Mouse (Mus musculus): Measurements from ENCODE around the gene Opn1sw. TPM values are rescaled to one million over a fixed set of nuclear protein-coding genes. Genes with fewer than 3 reads are reported as not detected.

Gene Opn1sw
- polyA plus RNA-seq, 1 experiment from 2014 or later: 1.1 TPM

- Histone ChIP-seq H3K27ac (ENCODE audit: low read length) (peak overlapping the region; percentile 87), H3K4me2 (ENCODE audit: low read depth, low read length) (peak overlapping the region; percentile 67), H3K9ac (ENCODE audit: low read length) (peak overlapping the region; percentile 60; the same call in 1 of the 2 replicates), H3K9me3 (replicated peaks; ENCODE audit: control insufficient read depth, low read length) (no peaks in the 10 kb centered on the region), H3K27me3 (ENCODE audit: control insufficient read depth, insufficient read depth, low read length) (no peaks in the 10 kb centered on the region), H3K36me3 (ENCODE audit: control insufficient read depth, insufficient read depth, low read length) (no peaks in the 10 kb centered on the region), H3K4me1 (ENCODE audit: control insufficient read depth, insufficient read depth, low read length) (peaks cover 4% of the 10 kb centered on the region; the same call in 1 of the 2 replicates), H3K4me3 (replicated peaks; ENCODE audit: low read length) (peak overlapping the region; percentile 50)
- 5% methylated on average over 11 of the region's 11 CpGs for WGBS
- ATAC-seq (ENCODE audit: insufficient read depth, low FRiP score): peak; percentile 96
Observed at GRCm38 (mm10) chr6:29388606-29389080, 375 bp upstream of the Opn1sw start.

- H3K4me1 ChIP-seq (ENCODE audit: control insufficient read depth, insufficient read depth, low read length): no peaks in the 10 kb centered on the region; the same call in 1 of the 2 replicates
- no peak for ATAC-seq (ENCODE audit: insufficient read depth, low FRiP score)
- H3K36me3 ChIP-seq (ENCODE audit: control insufficient read depth, insufficient read depth, low read length): no peaks in the 10 kb centered on the region
- H3K27ac ChIP-seq (ENCODE audit: low read length): no peak overlapping the region
- no peak overlapping the region for H3K9ac ChIP-seq (ENCODE audit: low read length)
- WGBS: 54% methylated on average over 2 of the region's 2 CpGs
- H3K9me3 ChIP-seq (replicated peaks; ENCODE audit: control insufficient read depth, low read length): no peaks in the 10 kb centered on the region
- no peak overlapping the region for H3K4me2 ChIP-seq (ENCODE audit: low read depth, low read length)
- H3K27me3 ChIP-seq (ENCODE audit: control insufficient read depth, insufficient read depth, low read length): no peaks in the 10 kb centered on the region
- no peak overlapping the region for H3K4me3 ChIP-seq (replicated peaks; ENCODE audit: low read length)
Observed at GRCm38 (mm10) chr6:29382442-29382841, 5.8 kb downstream of the Opn1sw start.

- H3K4me3 ChIP-seq (replicated peaks; ENCODE audit: low read length): no peak overlapping the region
- H3K9ac ChIP-seq (ENCODE audit: low read length): no peak overlapping the region
- 90% methylated on average over 6 of the region's 6 CpGs for WGBS
- peaks cover 9% of the 10 kb centered on the region for H3K36me3 ChIP-seq (ENCODE audit: control insufficient read depth, insufficient read depth, low read length)
- no peak for ATAC-seq (ENCODE audit: insufficient read depth, low FRiP score)
- no peaks in the 10 kb centered on the region for H3K27me3 ChIP-seq (ENCODE audit: control insufficient read depth, insufficient read depth, low read length)
- H3K27ac ChIP-seq (ENCODE audit: low read length): no peak overlapping the region
- no peak overlapping the region for H3K4me2 ChIP-seq (ENCODE audit: low read depth, low read length)
- no peaks in the 10 kb centered on the region for H3K4me1 ChIP-seq (ENCODE audit: control insufficient read depth, insufficient read depth, low read length)
- no peaks in the 10 kb centered on the region for H3K9me3 ChIP-seq (replicated peaks; ENCODE audit: control insufficient read depth, low read length)
Observed at GRCm38 (mm10) chr6:29379954-29380353, 8.3 kb downstream of the Opn1sw start.

GRCm38 (mm10) chr6:29378678-29379077 lies 9.6 kb downstream of the Opn1sw start:
- Histone ChIP-seq H3K36me3 (ENCODE audit: control insufficient read depth, insufficient read depth, low read length) (peaks cover 19% of the 10 kb centered on the region), H3K4me3 (replicated peaks; ENCODE audit: low read length) (no peak overlapping the region), H3K9me3 (replicated peaks; ENCODE audit: control insufficient read depth, low read length) (no peaks in the 10 kb centered on the region), H3K9ac (ENCODE audit: low read length) (no peak overlapping the region), H3K27me3 (ENCODE audit: control insufficient read depth, insufficient read depth, low read length) (no peaks in the 10 kb centered on the region), H3K4me2 (ENCODE audit: low read depth, low read length) (no peak overlapping the region), H3K27ac (ENCODE audit: low read length) (no peak overlapping the region), H3K4me1 (ENCODE audit: control insufficient read depth, insufficient read depth, low read length) (no peaks in the 10 kb centered on the region)
- 90% methylated on average over 10 of the region's 10 CpGs for WGBS
- no peak for ATAC-seq (ENCODE audit: insufficient read depth, low FRiP score)

DNA sequence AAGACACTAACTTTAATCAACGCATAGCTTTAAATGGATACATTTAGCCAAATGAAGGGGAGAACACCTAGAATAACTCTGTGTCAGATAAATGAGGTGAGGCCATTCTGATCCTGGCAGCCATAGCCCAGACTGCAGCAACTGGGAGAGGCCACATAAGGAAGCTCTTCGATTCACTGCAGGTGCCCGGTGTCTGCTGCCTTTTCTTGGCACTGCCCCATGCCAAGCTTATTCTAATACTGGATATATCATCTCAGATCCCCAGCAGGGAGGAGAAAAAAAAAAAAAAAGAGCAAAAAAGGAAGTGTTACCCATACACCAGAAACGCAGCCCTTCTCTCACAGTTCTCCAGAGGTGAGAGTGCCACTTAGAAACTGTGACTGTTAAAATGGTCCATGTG lies 10.9 kb downstream of the Opn1sw start:
- Histone ChIP-seq H3K9ac (ENCODE audit: low read length) (no peak overlapping the region), H3K36me3 (ENCODE audit: control insufficient read depth, insufficient read depth, low read length) (peaks cover 23% of the 10 kb centered on the region), H3K4me3 (replicated peaks; ENCODE audit: low read length) (no peak overlapping the region), H3K27me3 (ENCODE audit: control insufficient read depth, insufficient read depth, low read length) (no peaks in the 10 kb centered on the region), H3K4me2 (ENCODE audit: low read depth, low read length) (no peak overlapping the region), H3K9me3 (replicated peaks; ENCODE audit: control insufficient read depth, low read length) (no peaks in the 10 kb centered on the region), H3K27ac (ENCODE audit: low read length) (no peak overlapping the region), H3K4me1 (ENCODE audit: control insufficient read depth, insufficient read depth, low read length) (no peaks in the 10 kb centered on the region)
- ATAC-seq (ENCODE audit: insufficient read depth, low FRiP score): no peak
- WGBS: 88% methylated on average over 4 of the region's 4 CpGs

GRCm38 (mm10) chr6:29365277-29365676 lies 23.0 kb downstream of the Opn1sw start:
- Histone ChIP-seq H3K4me1 (ENCODE audit: control insufficient read depth, insufficient read depth, low read length) (no peaks in the 10 kb centered on the region), H3K4me3 (replicated peaks; ENCODE audit: low read length) (no peak overlapping the region), H3K9ac (ENCODE audit: low read length) (no peak overlapping the region), H3K27ac (ENCODE audit: low read length) (no peak overlapping the region), H3K9me3 (replicated peaks; ENCODE audit: control insufficient read depth, low read length) (no peaks in the 10 kb centered on the region), H3K27me3 (ENCODE audit: control insufficient read depth, insufficient read depth, low read length) (no peaks in the 10 kb centered on the region), H3K4me2 (ENCODE audit: low read depth, low read length) (no peak overlapping the region), H3K36me3 (ENCODE audit: control insufficient read depth, insufficient read depth, low read length) (peaks cover 16% of the 10 kb centered on the region)
- ATAC-seq (ENCODE audit: insufficient read depth, low FRiP score): no peak
- WGBS: 91% methylated on average over 1 of the region's 1 CpGs

GRCm38 (mm10) chr6:29363129-29363515 lies 25.1 kb downstream of the Opn1sw start:
- Histone ChIP-seq H3K27ac (ENCODE audit: low read length) (peak overlapping the region; percentile 47; the same call in 1 of the 2 replicates), H3K4me2 (ENCODE audit: low read depth, low read length) (no peak overlapping the region), H3K9me3 (replicated peaks; ENCODE audit: control insufficient read depth, low read length) (no peaks in the 10 kb centered on the region), H3K36me3 (ENCODE audit: control insufficient read depth, insufficient read depth, low read length) (peaks cover 16% of the 10 kb centered on the region), H3K27me3 (ENCODE audit: control insufficient read depth, insufficient read depth, low read length) (no peaks in the 10 kb centered on the region), H3K4me3 (replicated peaks; ENCODE audit: low read length) (no peak overlapping the region), H3K9ac (ENCODE audit: low read length) (no peak overlapping the region), H3K4me1 (ENCODE audit: control insufficient read depth, insufficient read depth, low read length) (no peaks in the 10 kb centered on the region)
- no peak for ATAC-seq (ENCODE audit: insufficient read depth, low FRiP score)
- 87% methylated on average over 3 of the region's 3 CpGs for WGBS

GRCm38 (mm10) chr6:29362246-29363128 lies 25.8 kb downstream of the Opn1sw start:
- Histone ChIP-seq H3K9ac (ENCODE audit: low read length) (no peak overlapping the region), H3K36me3 (ENCODE audit: control insufficient read depth, insufficient read depth, low read length) (peaks cover 13% of the 10 kb centered on the region), H3K4me2 (ENCODE audit: low read depth, low read length) (no peak overlapping the region), H3K27me3 (ENCODE audit: control insufficient read depth, insufficient read depth, low read length) (no peaks in the 10 kb centered on the region), H3K27ac (ENCODE audit: low read length) (peak overlapping the region; percentile 47), H3K9me3 (replicated peaks; ENCODE audit: control insufficient read depth, low read length) (no peaks in the 10 kb centered on the region), H3K4me1 (ENCODE audit: control insufficient read depth, insufficient read depth, low read length) (no peaks in the 10 kb centered on the region), H3K4me3 (replicated peaks; ENCODE audit: low read length) (no peak overlapping the region)
- 61% methylated on average over 7 of the region's 7 CpGs for WGBS
- no peak for ATAC-seq (ENCODE audit: insufficient read depth, low FRiP score)

DNA sequence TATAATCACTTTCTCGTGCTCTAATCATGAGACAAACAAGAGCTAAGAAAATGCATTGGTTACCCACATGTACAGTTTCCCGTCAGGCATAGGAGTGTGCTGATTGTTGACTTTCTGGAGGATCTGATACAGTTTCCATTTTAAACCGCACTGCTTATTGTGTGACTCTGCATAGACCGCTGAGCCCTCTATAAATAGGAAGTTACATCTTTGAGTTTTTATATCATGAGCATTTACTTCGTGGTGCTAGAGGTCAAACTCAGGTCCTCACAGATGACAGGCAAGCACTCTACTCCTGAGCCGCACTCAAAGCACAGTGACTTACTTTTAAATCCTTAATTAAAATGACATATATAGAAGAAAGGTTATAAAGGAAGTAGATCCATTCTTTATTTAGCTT lies 28.1 kb downstream of the Opn1sw start:
- 75% methylated on average over 6 of the region's 6 CpGs for WGBS
- ATAC-seq (ENCODE audit: insufficient read depth, low FRiP score): no peak
- Histone ChIP-seq H3K9me3 (replicated peaks; ENCODE audit: control insufficient read depth, low read length) (no peaks in the 10 kb centered on the region), H3K4me3 (replicated peaks; ENCODE audit: low read length) (no peak overlapping the region), H3K4me2 (ENCODE audit: low read depth, low read length) (no peak overlapping the region), H3K9ac (ENCODE audit: low read length) (no peak overlapping the region), H3K27me3 (ENCODE audit: control insufficient read depth, insufficient read depth, low read length) (no peaks in the 10 kb centered on the region), H3K4me1 (ENCODE audit: control insufficient read depth, insufficient read depth, low read length) (no peaks in the 10 kb centered on the region), H3K27ac (ENCODE audit: low read length) (no peak overlapping the region), H3K36me3 (ENCODE audit: control insufficient read depth, insufficient read depth, low read length) (peaks cover 4% of the 10 kb centered on the region; the same call in 1 of the 2 replicates)
